14 mouse cellular contexts compared by ENCODE assay signal in the genomic region with DNA sequence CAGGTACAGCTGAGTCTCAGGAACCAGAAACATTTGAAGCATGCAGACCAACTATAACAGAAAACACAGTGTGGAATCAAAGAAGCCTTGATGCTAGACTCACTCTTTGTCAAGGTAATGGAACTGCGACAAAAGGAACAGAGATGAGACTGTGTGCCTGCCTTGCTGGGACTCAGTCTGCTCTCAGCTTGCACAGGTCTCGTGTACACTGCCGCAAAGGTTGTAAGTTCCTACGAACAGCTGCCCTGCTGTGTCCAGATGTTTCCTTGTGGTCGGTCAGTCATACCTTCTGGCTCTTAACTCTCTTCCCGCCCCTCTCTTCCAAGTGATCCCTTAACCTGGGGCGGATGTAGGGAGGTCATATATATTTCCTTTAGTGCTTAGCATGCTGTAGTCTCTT.
DNase-seq lines count a peak whose midpoint lies in the region; ATAC-seq lines count a peak whose summit lies in the region.
"Had no signal": no experiment of that assay in that cellular context is flagged by ENCODE, and none has a peak within 500 bp of the region (broad histone marks: within the 10 kb centered on the region; RNA-seq: fewer than 3 reads in every experiment).

No protein-coding gene starts in this region.

- no peak overlapping the region for H3K9ac ChIP-seq in liver, embryonic 11.5 days (ENCODE audit: low read depth, low read length)
- H3K9ac ChIP-seq in liver, embryonic 13.5 days: peak overlapping the region; percentile 74
- H3K9ac ChIP-seq: lung, embryonic 15.5 days had no signal

- DNase-seq in liver, embryonic 11.5 days (ENCODE audit: low spot score): no peak
- DNase-seq in liver (no peak), MN1 (ENCODE audit: low spot score) (no peak)
- DNase-seq in liver, embryonic 13.5 days: no peak
- no peak for DNase-seq in right cerebral cortex, adult 2 months (ENCODE audit: low spot score in 2 of 2)
- no peak for DNase-seq in layer of hippocampus, postnatal 36 days
- DNase-seq: kidney, adult 11 months; kidney, postnatal 36 days; left cerebral cortex, postnatal 4 days had no signal

- H3K36me3 ChIP-seq in erythroblast, embryonic 14.5 days (ENCODE audit: control insufficient read depth): peaks cover 76% of the 10 kb centered on the region
- 0 out of 2 replicates have a peak, but pooled peaks cover 2% of the 10 kb centered on the region for H3K36me3 ChIP-seq in liver, embryonic 11.5 days (ENCODE audit: control insufficient read depth, insufficient read depth, low read length)
- peaks cover 39% of the 10 kb centered on the region for H3K36me3 ChIP-seq in liver, embryonic 13.5 days
- H3K36me3 ChIP-seq: lung, embryonic 15.5 days had no signal

- no peak for ATAC-seq in erythroblast, adult 5-6 weeks (replicated peaks; ENCODE audit: low FRiP score, poor library complexity, severe bottlenecking)
- ATAC-seq in liver, embryonic 11.5 days (replicated peaks; ENCODE audit: low FRiP score): no peak
- ATAC-seq in liver, embryonic 13.5 days (ENCODE audit: low read depth): no peak
- ATAC-seq: activated CD4-positive, CD25-positive, alpha-beta regulatory T cell, adult 4 months; forebrain, embryonic 16.5 days had no signal

- peak overlapping the region; percentile 60 for H3K4me2 ChIP-seq in liver, embryonic 11.5 days
- H3K4me2 ChIP-seq in liver, embryonic 13.5 days: peak overlapping the region; percentile 75
- H3K4me2 ChIP-seq: lung, embryonic 15.5 days had no signal

- peak overlapping the region; percentile 63; the same call in 1 of the 2 replicates for H3K27ac ChIP-seq in liver, embryonic 11.5 days (ENCODE audit: low read depth, low read length)
- peak overlapping the region; percentile 86 for H3K27ac ChIP-seq in liver, embryonic 13.5 days
- H3K27ac ChIP-seq: lung, embryonic 15.5 days had no signal

- peaks cover 78% of the 10 kb centered on the region for H3K4me1 ChIP-seq in erythroblast, embryonic 14.5 days (ENCODE audit: control insufficient read depth)
- peaks cover 41% of the 10 kb centered on the region for H3K4me1 ChIP-seq in liver, embryonic 11.5 days (replicated peaks; ENCODE audit: control insufficient read depth, insufficient read depth, low read length)
- peaks cover 67% of the 10 kb centered on the region for H3K4me1 ChIP-seq in liver, embryonic 13.5 days (replicated peaks)

- H3K27me3 ChIP-seq in erythroblast, embryonic 14.5 days (ENCODE audit: control insufficient read depth): no peaks in the 10 kb centered on the region
- no peaks in the 10 kb centered on the region for H3K27me3 ChIP-seq in liver, embryonic 11.5 days (replicated peaks; ENCODE audit: control insufficient read depth, insufficient read depth, low read length)
- H3K27me3 ChIP-seq in liver, embryonic 13.5 days: no peaks in the 10 kb centered on the region
- H3K27me3 ChIP-seq: lung, embryonic 15.5 days had no signal

- H3K4me3 ChIP-seq in erythroblast, embryonic 14.5 days (replicated peaks): peak overlapping the region; percentile 72
- no peak overlapping the region; the same call in 1 of the 2 replicates for H3K4me3 ChIP-seq in liver, embryonic 11.5 days (ENCODE audit: low read depth, low read length)
- H3K4me3 ChIP-seq in liver, embryonic 13.5 days (replicated peaks): peak overlapping the region; percentile 70
- H3K4me3 ChIP-seq: lung, embryonic 15.5 days had no signal

- H3K9me3 ChIP-seq in erythroblast, embryonic 14.5 days (ENCODE audit: control insufficient read depth, low read length): peaks cover 3% of the 10 kb centered on the region
- H3K9me3 ChIP-seq in liver, embryonic 11.5 days (ENCODE audit: control insufficient read depth, low read length): no peaks in the 10 kb centered on the region
- H3K9me3 ChIP-seq in liver, embryonic 13.5 days (replicated peaks): no peaks in the 10 kb centered on the region
- H3K9me3 ChIP-seq: lung, embryonic 15.5 days had no signal

- 80% methylated on average over 7 of the region's 7 CpGs for WGBS in liver, embryonic 11.5 days
- 83% methylated on average over 7 of the region's 7 CpGs for WGBS in liver, embryonic 13.5 days (ENCODE audit: insufficient replicate concordance)
